Mouse (Mus musculus) heart, adult 2 months (tissue): ENCODE data around the gene Zgrf1. TPM values are rescaled to one million over a fixed set of nuclear protein-coding genes. Genes with fewer than 3 reads are reported as not detected.

Source experiments
- DNase-seq, 2 experiments: peaks; one replicate each; pipeline ENCODE4 v3.0.0; 2021
- H3K27ac ChIP-seq: fragments of 200-600 bp; 2 replicates; pipeline ENCODE4 v1.8.1; 2022
- H3K27me3 ChIP-seq: fragments of 200-500 bp; 2 replicates; pipeline ENCODE4 v1.6.1; 2012; ENCODE audit warnings: mild to moderate bottlenecking, low read length, inconsistent platforms, mixed read lengths; ENCODE audit not compliant: control insufficient read depth, insufficient read depth
- H3K36me3 ChIP-seq: fragments of 200-500 bp; 2 replicates; pipeline ENCODE4 v1.6.1; 2012; ENCODE audit warnings: low read length, inconsistent platforms; ENCODE audit not compliant: control insufficient read depth, insufficient read depth
- H3K4me1 ChIP-seq: fragments of 200-500 bp; 2 replicates; pipeline ENCODE4 v1.6.1; 2011; ENCODE audit warnings: low read length; ENCODE audit not compliant: control insufficient read depth, insufficient read depth
- H3K4me3 ChIP-seq: fragments of 200-600 bp; 2 replicates; pipeline ENCODE4 v1.8.1; 2022
- H3K79me2 ChIP-seq: fragments of 200-500 bp; replicated peaks from 2 replicates; pipeline ENCODE4 v1.6.1; 2012; ENCODE audit warnings: mild to moderate bottlenecking, inconsistent platforms, low read length, moderate library complexity, mixed read lengths; ENCODE audit not compliant: control insufficient read depth, insufficient read depth
- H3K9ac ChIP-seq: fragments of 200-500 bp; 2 replicates; pipeline ENCODE4 v1.6.1; 2012; ENCODE audit warnings: low read depth, mild to moderate bottlenecking, control low read depth, inconsistent platforms, low read length, mixed read lengths
- CTCF ChIP-seq: fragments of 200-600 bp; IDR thresholded peaks from 2 replicates; pipeline ENCODE4 v1.8.1; 2022; ENCODE audit warnings: antibody characterized with exemption, mild to moderate bottlenecking, moderate library complexity
- EP300 ChIP-seq: fragments of 200-500 bp; IDR thresholded peaks from 2 replicates; pipeline ENCODE4 v1.6.1; 2011; ENCODE audit warnings: low read depth, low read length, control low read depth; ENCODE audit not compliant: insufficient read depth
- POLR2A ChIP-seq: fragments of 200-500 bp; IDR thresholded peaks from 2 replicates; pipeline ENCODE4 v1.6.1; 2011; ENCODE audit warnings: mild to moderate bottlenecking, low read depth, low read length, control low read depth; ENCODE audit not compliant: insufficient read depth
- WGBS: fragments of 180-500 bp; shearing (Covaris S2); methylation state at CpG from one replicate; pipeline ENCODE4 v1.1.7; 2018; 5-methylcytosine and 5-hydroxymethylcytosine counted together
- intact Hi-C: fragments of 180-260 bp; cut with DNase I; formaldehyde crosslinking; loops from one replicate; pipeline ENCODE4 v1.15.1; 2025
- polyA plus RNA-seq: library from polyadenylated mRNA; depleted of rRNA; stranded (reverse); fragments of >200 nt; gene quantifications from 2 replicates; pipeline ENCODE4 v1.2.3, GENCODE M21; 2012
- total RNA-seq, 2 experiments: library from RNA; stranded (reverse); gene quantifications; 2 replicates each; pipeline ENCODE4 v1.2.3; 2021

Zgrf1 gene
- total and polyA plus RNA-seq, 3 experiments: 0.27 to 0.66 (median 0.47) TPM

DNA sequence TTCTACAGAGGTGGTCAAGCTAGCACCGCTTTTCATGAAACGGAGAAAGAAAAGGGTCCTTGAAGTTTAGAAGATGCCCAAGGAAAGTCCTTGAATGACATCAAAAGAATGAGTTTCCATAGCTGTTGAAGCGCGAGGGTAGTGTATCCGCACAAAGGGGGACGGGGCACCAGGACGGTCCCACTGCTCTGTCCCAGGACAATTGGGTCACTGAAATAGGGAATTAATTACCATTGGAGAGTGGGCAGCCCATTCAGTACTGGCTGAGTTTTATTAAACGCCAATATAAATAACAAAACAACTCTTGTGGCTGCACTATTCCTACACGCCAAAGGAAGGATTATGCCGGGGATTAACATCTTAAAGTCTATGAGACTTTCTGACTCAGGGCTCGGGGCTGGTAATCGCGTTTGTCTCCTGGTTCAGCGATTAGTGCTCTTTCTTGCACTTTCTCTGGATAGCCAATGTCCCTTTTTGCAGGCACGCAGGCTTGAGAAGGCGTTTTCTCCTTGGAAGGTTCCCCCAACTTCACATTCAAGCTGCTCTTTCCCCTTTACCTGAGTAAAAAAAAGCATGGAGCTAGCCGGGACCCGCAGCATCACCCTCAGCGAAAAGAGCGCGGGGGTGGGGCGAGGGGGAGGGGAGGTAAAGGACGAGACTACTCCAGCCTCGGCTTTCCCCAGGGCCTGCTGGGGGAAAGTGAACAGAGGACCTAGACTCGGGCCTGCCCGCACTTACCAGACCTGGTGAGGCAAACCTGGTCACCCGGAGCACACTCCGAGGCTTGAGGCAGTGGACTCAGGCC, 74.1 kb downstream of the Zgrf1 start:
- no peak overlapping the region for H3K27ac ChIP-seq
- no peak overlapping the region for H3K4me3 ChIP-seq
- peak; percentile 4 to 27 for DNase-seq
- no peaks in the 10 kb centered on the region; the same call in 1 of the 2 replicates for H3K4me1 ChIP-seq
- intact Hi-C loops: loop anchor here (5.0 kb wide), 1 partner anchor 320 kb away; no protein-coding TSS in a partner anchor
- H3K36me3 ChIP-seq: no peaks in the 10 kb centered on the region
- no peaks in the 10 kb centered on the region for H3K79me2 ChIP-seq
- 5% methylated on average over 28 of the region's 28 CpGs for WGBS
- no peak overlapping the region for H3K9ac ChIP-seq
- TF ChIP-seq POLR2A (no peak), EP300 (no peak), CTCF (no peak)
- H3K27me3 ChIP-seq: peaks cover 34% of the 10 kb centered on the region

DNA sequence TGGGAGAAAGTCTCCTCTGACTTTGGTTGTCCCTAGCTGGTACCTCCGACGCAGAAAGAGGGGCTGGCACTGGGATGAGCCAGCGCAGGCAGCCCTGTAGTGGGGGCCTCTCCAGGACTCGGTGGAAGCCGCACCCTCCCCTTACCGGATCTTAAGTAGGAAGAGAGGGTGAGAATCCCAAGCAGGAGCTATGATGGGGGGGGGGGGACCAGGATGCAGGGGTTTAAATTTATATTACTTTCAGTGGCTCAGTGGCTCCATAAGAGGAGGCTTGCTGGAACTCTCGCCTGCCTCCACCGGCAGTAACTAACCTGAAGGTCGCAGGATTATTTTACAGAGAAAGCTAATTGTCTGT, 74.6 kb downstream of the Zgrf1 start:
- Histone ChIP-seq H3K4me1 (no peaks in the 10 kb centered on the region; the same call in 1 of the 2 replicates), H3K36me3 (no peaks in the 10 kb centered on the region), H3K27me3 (peaks cover 40% of the 10 kb centered on the region), H3K79me2 (no peaks in the 10 kb centered on the region), H3K9ac (no peak overlapping the region), H3K4me3 (no peak overlapping the region), H3K27ac (no peak overlapping the region)
- no peak for DNase-seq
- TF ChIP-seq CTCF (no peak), POLR2A (no peak), EP300 (no peak)
- intact Hi-C loops: loop anchor here (5.0 kb wide), 1 partner anchor 319 kb away; no protein-coding TSS in a partner anchor
- 4% methylated on average over 9 of the region's 9 CpGs for WGBS

DNA sequence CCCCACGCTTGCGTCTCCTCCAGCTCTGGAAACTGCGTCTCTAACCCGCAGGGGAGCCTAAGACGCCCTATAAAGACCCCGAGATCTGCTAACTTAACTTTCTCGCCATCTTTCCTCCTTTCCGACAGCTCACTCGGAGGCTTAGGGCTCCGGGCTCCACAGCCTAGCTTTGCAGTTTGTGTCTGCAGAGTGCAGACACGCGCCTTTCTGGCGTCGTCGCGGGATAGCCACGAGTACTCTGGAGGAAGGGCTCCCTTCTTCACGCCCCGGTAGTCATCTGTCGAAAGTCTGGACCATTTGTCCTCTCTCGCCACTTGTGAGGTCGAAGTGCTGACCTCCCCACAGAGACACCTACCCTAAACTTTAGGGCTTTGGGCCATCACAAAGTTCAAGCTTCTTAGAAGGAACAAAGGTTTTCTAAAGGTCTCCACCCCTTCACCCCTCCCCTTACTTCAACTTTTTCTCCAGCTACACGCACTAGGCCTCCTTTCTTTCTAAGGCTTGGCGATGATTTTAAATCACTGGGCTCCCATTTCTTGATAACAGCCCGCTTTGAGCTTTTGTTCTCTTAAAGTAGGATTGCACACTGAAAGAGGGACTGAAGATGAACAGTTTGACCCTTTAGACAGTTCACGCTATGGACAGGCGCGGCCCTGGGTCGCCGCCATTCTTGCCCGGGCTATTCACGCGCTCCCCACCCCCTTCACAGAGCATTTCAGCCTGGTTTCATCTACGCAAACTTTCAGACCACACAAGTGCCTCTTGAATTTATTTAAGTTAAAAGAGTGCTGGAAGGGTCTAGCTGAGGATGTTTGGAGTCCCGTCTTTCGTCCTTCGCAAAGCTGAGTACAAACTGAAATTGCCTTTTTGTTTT, 75.3 kb downstream of the Zgrf1 start:
- no peaks in the 10 kb centered on the region for H3K36me3 ChIP-seq
- no peak overlapping the region for H3K27ac ChIP-seq
- H3K79me2 ChIP-seq: no peaks in the 10 kb centered on the region
- TF ChIP-seq EP300 (no peak), CTCF (no peak), POLR2A (no peak)
- no peak overlapping the region for H3K4me3 ChIP-seq
- intact Hi-C loops: loop anchor here (5.0 kb wide), 1 partner anchor 319 kb away; no protein-coding TSS in a partner anchor
- no peak overlapping the region for H3K9ac ChIP-seq
- peak; percentile 6 to 18 for DNase-seq
- no peaks in the 10 kb centered on the region; the same call in 1 of the 2 replicates for H3K4me1 ChIP-seq
- H3K27me3 ChIP-seq: peaks cover 44% of the 10 kb centered on the region
- 7% methylated on average over 37 of the region's 37 CpGs for WGBS

DNA sequence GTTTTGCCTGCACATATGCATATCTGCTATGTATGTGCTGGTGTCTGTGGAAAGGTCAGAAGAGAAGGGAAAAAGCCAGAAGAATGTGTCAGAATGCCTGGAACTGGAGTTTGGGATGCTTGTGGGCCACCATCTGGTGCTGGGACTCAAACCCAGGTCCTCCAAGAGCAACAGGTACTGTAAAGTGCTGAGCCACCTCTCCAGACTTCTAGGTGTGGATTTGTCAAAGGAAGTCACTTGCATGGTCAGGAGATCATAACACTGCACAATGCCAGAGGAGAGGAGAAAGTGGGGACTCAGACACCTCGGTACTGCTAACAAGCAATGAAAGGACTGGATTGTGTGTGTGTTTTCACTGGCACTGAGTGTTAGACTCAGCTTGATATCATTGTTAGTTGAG, 76.9 kb downstream of the Zgrf1 start:
- Histone ChIP-seq H3K79me2 (no peaks in the 10 kb centered on the region), H3K27me3 (peaks cover 46% of the 10 kb centered on the region), H3K36me3 (no peaks in the 10 kb centered on the region), H3K9ac (no peak overlapping the region), H3K4me1 (no peaks in the 10 kb centered on the region; the same call in 1 of the 2 replicates), H3K27ac (no peak overlapping the region), H3K4me3 (no peak overlapping the region)
- no peak for DNase-seq
- TF ChIP-seq EP300: no peak
- no peak for TF ChIP-seq CTCF
- no peak for TF ChIP-seq POLR2A
- WGBS: 29% methylated on average over 1 of the region's 1 CpGs
- intact Hi-C loops: loop anchor here (10.0 kb wide), 1 partner anchor 1585 kb away; no protein-coding TSS in a partner anchor

DNA sequence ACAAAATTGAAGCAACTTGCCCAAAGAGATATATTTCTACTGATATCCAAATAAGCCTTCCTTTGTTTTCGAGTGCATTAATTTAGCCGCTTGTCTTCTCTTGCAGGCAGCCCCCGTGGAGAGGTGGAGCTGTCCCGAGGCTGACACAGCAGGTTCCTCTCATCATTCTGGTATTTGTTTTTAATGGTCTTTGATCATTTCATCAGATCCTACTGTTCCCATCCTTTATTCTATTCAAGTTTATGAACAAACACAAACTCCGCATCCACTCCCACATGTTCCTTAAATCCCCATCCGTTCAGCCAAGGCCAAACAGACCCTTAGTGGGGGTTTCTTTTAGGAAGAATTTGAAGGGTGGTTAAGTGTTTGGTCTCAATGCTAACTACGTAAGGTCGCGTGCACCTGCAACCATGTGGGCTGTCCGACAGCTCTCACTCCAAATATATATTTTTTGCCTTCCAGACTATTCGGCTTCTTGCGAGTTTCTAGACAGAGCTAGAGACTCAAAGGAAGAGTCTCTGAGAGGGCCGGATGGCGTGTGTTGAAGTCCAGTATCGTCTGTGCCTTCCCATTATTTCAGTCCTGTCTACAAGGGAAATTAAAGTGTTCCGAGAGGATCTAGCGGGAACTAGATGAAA, 77.6 kb downstream of the Zgrf1 start:
- no peak for TF ChIP-seq EP300
- TF ChIP-seq POLR2A: no peak
- no peak for TF ChIP-seq CTCF
- H3K79me2 ChIP-seq: no peaks in the 10 kb centered on the region
- peak; percentile 6 to 18 for DNase-seq
- WGBS: 17% methylated on average over 17 of the region's 17 CpGs
- intact Hi-C loops: loop anchor here (10.0 kb wide), 1 partner anchor 1584 kb away; no protein-coding TSS in a partner anchor
- H3K9ac ChIP-seq: no peak overlapping the region
- H3K27ac ChIP-seq: no peak overlapping the region
- peaks cover 44% of the 10 kb centered on the region for H3K27me3 ChIP-seq
- no peaks in the 10 kb centered on the region; the same call in 1 of the 2 replicates for H3K4me1 ChIP-seq
- H3K36me3 ChIP-seq: no peaks in the 10 kb centered on the region
- H3K4me3 ChIP-seq: no peak overlapping the region
